Mouse (Mus musculus): Measurements from ENCODE around the gene Zdhhc19.

Zdhhc19 gene

DNA sequence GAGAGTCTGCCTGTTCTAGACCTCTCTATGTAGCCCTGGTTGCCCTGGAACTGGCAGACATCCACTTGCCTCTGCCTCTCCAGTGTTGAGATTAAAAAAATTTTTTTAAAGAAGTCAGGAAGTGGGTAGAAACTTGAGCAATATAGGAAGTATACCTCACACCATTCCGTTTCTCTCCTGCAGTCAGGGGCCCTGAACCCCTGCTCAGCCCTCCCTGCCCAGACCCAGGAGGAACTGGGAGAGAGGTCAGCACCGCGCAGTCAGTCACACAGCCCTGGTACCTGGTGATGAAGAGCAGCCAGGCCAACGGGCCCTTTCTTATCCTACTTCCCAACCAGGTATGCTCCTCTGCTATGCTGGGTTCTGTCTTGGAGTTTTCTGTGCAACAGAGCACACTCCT is 54.0 kb downstream of the Zdhhc19 start:
- in situ Hi-C loops (cut with MboI, MseI) = loop anchor here (5.0 kb wide), 1 partner anchor 37 kb away; no protein-coding TSS in a partner anchor

DNA sequence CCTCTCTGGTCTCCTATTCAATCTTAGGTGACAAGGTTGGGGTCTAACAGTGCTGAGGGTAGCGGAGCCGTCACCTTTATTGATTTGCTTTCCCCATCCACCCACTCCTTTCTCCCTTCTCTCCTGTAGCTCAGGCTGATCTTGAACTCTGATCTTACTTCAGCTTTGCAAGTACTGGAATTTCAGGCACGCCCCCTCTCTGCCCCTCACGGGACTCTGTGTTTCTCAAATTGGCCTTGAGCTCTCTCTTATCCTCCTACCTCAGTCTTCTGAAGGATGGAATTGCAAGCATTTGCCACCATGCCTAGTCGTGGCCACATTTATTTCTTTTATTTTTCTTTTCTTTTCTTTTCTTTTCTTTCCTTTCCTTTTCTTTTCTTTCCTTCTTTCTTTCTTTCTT is 54.4 kb downstream of the Zdhhc19 start:
- in situ Hi-C loops (cut with MboI, MseI) = loop anchor here (5.0 kb wide), 1 partner anchor 37 kb away; no protein-coding TSS in a partner anchor

DNA sequence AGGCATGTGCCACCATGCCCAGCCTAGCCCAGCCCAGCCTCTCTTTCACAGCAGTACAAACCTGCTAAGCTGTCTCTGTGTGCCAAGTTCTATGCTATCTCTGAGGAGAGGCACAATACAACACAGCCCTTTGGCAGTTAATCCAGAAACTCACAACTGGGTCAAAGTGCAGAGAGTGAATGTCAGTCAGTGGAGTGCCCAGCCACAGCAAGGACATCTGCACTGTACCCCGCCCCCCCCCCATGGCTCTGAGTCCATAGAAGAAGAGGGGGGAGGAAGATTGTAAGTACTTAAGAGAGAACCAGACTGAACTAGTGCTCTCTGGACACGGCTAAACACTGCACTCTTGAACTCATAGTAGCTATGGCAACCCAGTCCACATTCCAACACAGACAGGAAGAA is 55.3 kb downstream of the Zdhhc19 start:
- in situ Hi-C loops (cut with MboI, MseI) = loop anchor here (5.0 kb wide), 1 partner anchor 36 kb away; no protein-coding TSS in a partner anchor

DNA sequence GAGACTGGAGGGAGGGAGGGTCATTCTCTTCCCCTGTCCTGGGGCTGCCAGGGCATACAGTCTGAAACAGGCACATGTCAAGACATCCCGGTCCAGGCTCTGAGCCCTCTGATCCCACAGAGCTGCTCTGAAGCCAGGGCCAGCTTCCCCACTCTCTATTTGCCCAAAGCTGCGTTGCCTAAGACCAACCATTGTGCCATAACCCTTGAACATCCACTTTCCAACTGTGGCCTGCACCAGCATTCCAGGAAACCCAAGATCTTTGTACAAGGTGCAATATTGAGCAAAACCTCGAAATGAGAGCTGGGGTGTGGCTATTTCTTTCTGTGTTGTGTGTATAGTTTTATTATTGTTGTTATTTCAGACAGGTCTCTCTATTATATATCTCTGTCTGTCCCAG is 59.5 kb downstream of the Zdhhc19 start:
- in situ Hi-C loops (cut with MboI, MseI) = no loop called here

DNA sequence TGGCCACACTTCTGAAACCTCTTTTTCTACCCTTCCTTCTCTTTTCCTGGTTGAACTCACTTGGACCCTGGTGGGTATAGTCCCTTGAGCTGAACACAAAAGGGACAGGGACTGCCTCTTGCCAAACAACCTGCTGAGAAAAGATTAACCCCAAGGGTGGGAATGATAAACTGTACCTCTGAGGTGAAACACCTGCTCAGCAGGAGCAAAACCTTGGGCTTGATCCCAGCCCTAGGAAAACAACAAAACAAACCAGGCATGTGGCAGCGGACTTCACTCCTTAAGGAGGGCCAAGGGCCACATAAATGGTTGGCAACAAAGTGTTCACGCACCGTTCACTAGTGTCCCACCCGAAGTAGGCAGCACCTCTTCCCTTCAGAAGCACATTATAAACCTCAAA is 63.4 kb downstream of the Zdhhc19 start:
- in situ Hi-C loops (cut with MboI, MseI) = no loop called here

DNA sequence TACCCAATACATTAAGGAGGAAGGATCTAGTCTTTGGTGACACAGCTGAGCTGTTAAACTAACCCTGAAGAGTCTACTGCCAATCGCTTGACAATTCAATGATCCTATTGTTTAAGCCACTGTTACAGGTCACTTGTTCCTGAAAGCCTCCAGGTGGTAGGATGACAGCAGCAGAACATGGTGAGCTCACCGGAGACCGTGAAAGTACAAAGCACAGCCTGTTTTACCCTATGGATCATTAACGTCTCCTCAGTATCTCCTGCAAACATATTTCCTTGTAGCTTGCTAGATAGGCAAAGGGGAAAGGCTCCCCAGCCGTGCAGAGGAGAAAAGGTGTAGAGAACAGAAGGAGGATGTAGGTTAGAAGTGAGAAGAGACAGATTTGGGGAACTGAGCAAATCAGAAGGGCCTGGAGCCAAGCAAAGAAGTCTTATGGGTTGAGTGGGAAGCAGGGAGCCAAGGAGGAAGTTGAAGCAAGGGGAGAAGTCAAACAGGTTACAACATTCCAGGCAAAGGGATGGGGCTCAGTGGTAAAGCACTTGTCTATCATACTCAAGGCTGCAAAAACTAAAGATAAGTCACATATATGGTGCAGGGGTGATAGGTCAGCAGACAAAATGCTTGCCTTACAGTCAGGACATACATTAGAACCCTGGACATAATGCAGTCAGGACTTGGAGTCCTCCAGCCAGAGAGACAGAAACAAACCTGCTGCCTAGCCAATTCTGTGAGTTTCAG is 67.2 kb downstream of the Zdhhc19 start:
- in situ Hi-C loops (cut with MboI, MseI) = no loop called here

DNA sequence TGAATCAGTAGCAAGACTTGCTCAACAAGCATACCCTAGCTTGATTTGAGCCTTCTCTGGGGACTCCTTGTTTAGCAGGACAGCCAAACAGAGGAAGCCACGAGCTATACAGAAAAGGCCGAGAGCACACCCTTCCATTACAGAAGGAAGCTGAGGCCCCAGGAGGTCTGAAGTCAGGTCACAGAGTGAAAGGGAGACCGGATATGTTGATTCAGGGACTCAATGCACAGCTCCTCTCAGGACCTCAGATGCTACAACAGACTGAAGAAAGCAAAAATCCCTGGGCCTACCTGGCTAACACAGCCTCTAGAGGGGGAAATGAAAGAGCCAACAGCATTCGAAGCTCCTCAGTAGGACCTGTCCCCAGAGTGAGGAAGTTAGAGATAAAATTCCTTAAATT is 71.2 kb downstream of the Zdhhc19 start:
- in situ Hi-C loops (cut with MboI, MseI) = no loop called here

DNA sequence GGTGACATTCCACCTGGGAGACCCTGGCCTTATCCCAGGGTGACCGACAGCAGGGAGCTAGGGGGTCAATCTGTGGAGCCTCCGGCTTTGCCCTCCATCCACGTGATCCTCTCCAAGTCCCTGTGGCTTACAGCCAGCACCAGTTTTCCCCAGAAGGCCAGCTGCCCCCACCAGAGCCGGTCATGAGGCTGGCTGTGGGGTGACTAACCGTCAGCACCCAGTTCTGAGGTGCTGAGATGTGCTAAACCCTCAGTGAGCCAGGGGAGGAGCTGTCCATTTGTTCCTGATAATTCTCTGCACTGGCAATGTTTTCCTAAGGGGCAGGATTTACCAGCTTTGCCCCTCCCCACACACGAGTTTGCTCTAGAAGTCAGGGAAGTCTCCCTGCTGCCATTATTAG is 72.3 kb downstream of the Zdhhc19 start:
- in situ Hi-C loops (cut with MboI, MseI) = no loop called here

DNA sequence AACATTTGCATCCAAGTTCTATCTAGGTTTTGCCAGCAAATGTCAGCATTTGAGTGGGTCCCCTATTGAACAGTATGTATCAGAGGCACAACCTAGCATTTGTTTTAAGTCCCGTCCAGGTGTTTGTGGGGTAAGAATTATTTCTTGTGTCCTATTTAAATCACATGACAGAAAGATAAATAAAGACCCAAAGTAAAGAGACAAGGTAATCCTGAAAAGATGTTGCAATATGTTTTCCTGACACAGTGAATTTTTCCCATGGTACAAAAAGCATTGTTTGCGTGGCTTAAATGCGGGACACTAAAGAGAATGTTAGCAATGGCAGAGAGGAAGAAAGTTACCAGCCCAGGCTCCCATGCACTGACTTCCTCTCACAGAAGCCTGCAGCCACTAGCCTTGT is 74.0 kb downstream of the Zdhhc19 start:
- in situ Hi-C loops (cut with MboI, MseI) = no loop called here

DNA sequence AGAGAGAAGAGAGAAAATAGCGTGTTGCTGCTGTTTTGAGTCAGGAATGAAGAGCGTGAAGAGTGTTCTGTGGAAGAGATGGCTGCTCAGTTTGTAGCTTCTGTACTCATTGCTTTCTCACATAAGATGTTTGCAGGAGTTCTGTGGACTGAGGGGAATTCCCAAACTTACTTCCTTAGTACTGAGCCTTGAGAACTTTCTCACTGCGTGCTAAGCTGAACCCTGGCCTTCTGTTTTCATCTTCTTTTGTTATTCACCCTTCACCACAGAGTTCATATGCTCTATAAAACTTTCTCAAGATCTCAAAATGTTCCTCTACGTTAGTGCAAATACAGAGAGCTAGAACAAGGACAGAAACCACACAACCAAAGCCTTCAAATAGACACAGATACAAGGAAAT is 76.5 kb downstream of the Zdhhc19 start:
- in situ Hi-C loops (cut with MboI, MseI) = no loop called here

DNA sequence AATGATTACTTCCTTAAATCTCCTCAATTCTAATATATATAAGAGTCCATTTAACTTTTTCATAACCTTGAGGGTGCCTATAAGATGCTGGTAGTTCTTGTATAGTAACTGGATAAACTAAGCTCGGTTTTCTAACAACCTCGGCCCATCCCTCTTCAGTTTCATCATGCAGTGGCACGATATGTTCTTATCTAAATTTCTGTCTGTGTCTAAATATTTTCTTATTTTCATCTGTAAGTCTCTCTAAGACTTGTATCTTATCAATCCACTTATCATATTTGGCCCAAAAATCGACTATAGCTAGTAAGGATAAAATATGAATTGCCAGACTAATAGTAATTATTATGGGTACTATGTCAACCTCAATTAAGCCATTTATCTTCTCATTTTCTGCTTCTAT is 90.4 kb downstream of the Zdhhc19 start:
- in situ Hi-C loops (cut with MboI, MseI) = loop anchor here (5.0 kb wide), 1 partner anchor 34 kb away; no protein-coding TSS in a partner anchor

DNA sequence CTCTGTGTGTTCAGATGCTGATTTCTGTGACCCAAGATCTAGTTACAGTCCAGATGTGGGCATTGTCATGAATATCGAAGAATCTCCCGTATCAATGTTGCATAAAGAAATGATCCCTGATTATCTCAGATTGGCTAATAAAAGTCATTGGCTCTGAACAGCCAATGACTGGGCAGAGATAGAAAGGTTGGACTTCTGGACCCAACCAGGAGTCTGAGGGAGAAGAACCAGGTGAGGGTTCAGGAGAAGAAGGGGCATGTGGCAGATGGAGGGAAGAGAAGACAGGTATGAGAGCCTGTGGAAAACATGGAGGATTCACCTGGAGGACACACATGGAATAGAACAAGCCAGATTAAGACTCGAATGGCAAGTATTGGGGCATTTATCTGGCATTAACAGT is 92.5 kb downstream of the Zdhhc19 start:
- in situ Hi-C loops (cut with MboI, MseI) = loop anchor here (5.0 kb wide), 1 partner anchor 36 kb away; no protein-coding TSS in a partner anchor

DNA sequence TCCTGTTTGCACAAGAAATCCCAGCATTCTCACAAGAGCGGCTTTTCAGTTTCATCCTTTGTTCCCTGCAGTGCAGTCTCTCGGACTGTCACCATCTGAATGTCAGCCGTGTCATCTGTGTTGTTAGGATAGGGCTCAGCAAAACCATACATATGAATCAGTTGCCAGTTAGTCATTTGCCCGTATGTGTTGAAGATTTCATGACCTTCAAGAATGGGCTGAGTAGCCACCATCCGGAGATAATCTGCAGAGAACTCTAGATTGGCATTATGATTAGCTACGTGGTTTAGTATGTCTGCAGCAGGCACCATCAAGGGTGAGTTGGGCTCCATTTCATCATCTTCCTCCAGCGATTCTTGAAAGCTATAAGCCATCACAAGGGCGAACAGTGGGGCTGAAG is 95.5 kb downstream of the Zdhhc19 start:
- in situ Hi-C loops (cut with MboI, MseI) = no loop called here

DNA sequence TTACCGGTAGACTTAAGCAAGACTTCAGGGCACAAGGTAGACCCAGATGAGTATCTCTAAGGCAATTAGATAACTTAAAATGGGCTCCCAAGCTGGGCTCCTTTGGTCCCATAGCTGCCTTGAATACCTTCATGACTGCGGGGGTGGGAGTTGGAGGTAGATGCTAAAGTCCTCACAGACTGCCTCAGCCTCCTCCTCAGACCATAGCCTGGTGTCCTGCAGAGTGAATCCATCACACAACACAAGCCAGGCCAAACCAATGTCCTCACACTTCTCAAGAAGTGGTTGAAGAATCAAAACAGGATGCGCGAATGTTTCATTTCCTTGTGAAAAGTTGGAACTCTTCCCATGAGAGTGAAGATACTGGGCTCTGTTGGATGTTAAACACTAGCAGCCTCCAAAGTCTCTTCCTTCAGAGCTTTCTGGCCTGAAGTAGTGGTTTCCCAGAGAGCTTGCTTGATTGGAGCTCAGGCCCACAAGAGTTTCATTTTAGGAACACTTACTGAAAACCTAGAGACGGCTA is 97.3 kb downstream of the Zdhhc19 start:
- in situ Hi-C loops (cut with MboI, MseI) = no loop called here

DNA sequence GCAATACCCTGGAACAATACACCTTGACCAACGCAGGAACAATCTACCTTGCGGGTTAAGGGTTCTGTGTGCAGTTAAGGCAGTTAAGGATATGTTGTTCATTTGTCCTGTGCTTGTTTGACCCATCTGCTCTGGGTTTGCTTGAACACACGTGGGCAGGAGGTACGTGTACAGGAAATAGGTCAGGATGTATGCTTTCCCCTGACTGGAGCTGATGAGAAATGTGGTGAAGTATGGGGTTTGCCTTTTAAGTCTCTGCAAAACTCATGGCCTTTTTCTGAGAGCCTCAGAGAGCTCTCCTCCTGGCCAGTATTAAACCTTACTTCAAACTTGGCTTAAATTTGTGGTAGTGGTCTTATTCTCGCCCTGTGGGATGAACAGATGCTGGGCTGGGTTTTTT is 97.9 kb downstream of the Zdhhc19 start:
- in situ Hi-C loops (cut with MboI, MseI) = no loop called here

DNA sequence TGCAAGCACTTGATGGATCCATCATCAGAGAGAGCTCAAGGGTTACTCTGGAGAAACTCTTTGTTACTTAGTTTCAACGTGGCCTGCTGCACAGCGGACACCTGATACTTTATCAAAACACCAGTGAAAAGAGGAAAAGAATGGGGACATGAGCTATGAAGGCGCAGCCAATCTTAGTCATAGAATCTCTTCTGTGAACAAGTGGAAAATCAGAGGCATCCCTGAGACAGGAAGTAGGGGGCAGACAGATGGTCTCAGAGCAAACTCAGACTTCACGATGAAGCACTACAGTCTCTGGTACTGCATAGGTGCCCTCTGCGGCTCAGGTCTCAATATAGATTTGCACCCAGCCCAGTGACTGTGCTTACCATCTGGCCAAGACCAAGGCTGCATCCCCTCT is 98.6 kb downstream of the Zdhhc19 start:
- in situ Hi-C loops (cut with MboI, MseI) = no loop called here

DNA sequence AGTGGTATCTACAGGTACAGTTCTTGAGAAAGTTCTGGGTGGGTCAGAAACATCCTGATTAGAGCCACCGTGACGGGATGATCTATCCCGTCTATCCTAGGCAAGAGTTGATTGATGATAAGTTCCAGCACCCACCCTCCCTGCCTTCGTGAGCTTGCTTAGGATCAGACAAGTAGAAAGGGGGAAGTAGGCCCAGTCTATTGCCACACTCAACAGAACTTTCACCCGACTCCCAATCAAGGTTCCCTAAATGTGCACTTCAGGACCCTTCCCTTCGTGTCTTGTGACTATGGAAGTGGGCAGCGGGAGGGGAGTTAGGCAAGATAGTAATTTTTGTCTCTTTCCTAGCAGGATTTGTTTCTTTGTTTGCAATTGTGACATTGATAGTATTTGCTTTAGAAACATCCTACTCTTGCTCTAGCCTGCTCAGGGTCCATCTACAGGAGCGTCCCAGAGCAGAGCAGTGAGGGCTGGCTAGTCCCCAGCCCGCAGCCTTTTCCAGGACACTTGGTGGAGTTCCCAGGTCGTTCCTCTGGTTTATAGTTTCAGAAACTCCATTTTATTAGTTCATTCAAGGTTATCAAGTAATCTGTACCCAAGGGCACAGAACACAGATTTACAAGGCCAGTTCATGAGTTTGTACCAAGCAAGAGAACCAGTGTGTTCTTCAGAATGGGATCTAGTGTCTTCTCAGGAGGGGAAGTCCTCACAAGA is 99.2 kb downstream of the Zdhhc19 start:
- in situ Hi-C loops (cut with MboI, MseI) = no loop called here

DNA sequence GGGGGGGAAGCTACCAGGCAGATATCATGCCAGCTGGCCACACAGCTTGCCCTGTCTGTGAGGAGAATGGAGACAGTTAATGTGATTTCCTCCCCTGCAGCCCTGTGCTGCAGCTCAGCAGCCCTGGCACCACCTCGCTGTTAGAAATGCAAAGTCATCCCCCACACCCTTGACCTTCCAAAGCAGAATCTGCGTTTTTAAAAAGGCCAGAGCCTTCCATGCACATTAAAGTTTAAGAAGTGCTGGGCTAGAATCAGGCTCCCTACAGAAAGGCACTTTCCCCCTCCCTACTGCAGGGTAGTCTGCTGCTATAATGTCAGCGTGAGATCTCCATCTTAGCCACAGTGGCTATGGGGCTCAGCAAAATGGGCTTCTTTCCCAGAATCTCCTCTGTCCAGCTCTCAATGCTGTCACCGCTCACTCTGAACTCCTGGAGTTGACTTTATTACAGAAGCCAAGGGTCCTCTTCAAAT is 101.9 kb downstream of the Zdhhc19 start:
- in situ Hi-C loops (cut with MboI, MseI) = no loop called here

DNA sequence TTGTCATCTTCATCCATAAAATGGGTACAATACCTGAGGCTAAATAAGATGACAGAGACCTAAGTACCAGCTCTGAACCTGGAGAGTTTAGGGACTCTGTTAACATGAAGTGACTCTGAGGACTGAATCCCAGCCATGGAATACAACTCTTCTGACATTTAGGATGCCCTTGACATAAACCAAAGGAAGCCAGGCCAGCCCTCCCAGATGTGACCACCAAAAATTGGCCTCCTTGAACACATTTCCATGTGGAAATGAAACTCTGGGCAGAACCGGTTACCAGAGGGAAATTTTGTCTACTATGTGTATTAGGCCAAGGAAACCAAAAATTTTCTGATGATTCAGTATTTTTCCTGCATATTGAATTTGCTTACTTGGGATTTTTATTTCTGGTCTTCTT is 103.1 kb downstream of the Zdhhc19 start:
- in situ Hi-C loops (cut with MboI, MseI) = no loop called here

DNA sequence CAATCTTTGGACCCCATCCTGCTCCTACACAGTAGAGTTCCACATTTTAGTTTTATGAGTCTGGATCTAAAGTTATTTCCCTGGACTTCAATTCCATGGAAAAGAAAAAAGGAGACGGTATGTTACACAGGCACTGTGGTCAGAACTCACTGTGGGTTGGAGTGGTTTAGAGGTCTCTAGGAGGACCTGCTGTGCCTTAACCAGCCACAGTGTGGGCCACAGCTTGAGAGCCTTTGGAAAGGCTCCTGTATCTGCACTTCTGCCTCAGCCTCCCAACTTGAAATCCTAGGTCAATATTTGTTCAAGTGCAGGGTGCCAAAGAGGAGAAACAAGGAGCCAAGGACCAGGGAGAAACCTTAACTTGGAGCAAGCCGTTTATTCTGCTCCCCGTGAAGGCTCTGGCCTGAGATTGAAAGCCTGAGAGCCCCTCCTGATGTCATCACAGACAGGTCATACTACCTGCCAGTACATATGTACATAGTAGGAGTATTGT is 106.2 kb downstream of the Zdhhc19 start:
- in situ Hi-C loops (cut with MboI, MseI) = no loop called here

DNA sequence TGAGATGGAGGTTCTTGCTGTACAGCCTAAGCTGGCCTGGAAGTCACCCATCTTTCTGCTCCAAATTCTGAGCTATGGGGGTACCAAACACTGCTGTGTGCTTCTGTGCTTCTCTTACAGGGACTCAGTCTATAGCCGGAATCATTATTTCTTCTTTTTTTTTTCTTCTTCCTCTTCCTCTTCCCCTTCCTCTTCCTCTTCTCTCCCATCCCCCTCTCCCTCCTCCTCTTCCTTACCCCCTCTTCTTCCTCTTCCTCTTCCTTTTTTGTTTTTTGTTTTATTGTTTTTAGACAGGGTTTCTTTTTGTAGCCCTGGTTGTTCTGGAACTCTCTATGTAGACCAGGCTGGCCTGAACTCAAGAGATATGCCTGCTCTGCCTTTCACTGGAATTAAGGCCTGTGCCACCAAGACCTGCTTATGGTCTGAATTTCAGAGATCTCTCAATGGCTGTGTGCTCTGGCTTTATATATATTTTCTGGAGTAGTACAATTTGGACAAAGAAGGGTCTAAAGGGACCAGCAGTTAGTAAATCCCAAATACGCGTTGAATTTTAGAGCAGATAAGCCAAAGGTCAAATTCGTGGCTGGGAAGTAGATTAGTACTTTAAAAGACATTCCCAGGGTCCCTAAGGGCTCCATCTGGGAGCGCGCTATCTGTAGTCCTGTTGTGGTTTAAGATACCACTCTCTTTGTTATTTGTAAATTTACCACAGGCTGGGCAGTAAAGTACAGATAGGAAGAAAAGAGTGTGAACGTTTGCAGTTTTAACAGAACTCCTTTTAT is 111.7 kb downstream of the Zdhhc19 start:
- in situ Hi-C loops (cut with MboI, MseI) = loop anchor here (5.0 kb wide), 1 partner anchor 95 kb away; no protein-coding TSS in a partner anchor

DNA sequence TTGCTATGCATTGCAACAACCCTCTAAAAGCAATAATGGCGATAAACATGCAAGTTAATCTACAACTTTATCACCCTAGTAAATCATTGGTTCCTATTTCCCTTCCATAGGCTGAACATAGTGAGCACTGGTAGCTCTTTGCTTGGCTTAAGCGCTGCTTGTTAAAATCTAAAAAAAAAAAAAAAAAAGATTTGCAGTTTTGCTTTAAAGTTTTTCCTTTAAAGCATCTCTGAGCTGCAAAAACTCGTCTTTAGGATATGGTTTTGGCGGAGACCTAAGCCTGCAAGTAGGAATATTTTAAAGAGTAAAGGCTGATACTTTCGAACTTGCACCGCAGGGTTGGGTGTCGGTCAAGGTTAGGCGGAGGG is 112.3 kb downstream of the Zdhhc19 start:
- in situ Hi-C loops (cut with MboI, MseI) = loop anchor here (5.0 kb wide), 1 partner anchor 96 kb away; no protein-coding TSS in a partner anchor

Data from T-helper 1 cell (primary cell).